Mouse (Mus musculus): ENCODE measurements around the gene Zfp428.

- TF ChIP-seq POLR2A (IDR thresholded peaks at IDR 0.05; ENCODE audit: borderline replicate concordance, control insufficient read depth, low read depth, low read length) (no peak), CTCF (IDR thresholded peaks at IDR 0.05; ENCODE audit: control insufficient read depth, insufficient read depth, low read length) (no peak)
Observed at GRCm38 (mm10) chr7:24529580-24529979, 22.8 kb downstream of the Zfp428 start.
